Mouse (Mus musculus): ENCODE measurements around the gene Dmap1.

GRCm38 (mm10) chr4:117656961-117657360 is 25.1 kb downstream of the Dmap1 start:
- no peak for TF ChIP-seq CTCF (IDR thresholded peaks at IDR 0.05; ENCODE audit: extremely low read depth, insufficient read length, insufficient replicate concordance, low read depth, low read length)
- TF ChIP-seq POLR2A (IDR thresholded peaks at IDR 0.05; ENCODE audit: low read depth, low read length), result no peak
